Mouse (Mus musculus) midbrain, embryonic 11.5 days (tissue): Measurements from ENCODE around the gene Hacl1. TPM values are rescaled to one million over a fixed set of nuclear protein-coding genes. Genes with fewer than 3 reads are reported as not detected.

ENCODE experiments used
- ATAC-seq: fragments of 200-750 bp; cut with Nextera tagmentation; 2 replicates; pipeline ENCODE4 v1.8.0; 2017; ENCODE audit warnings: moderate TSS enrichment, moderate library complexity; ENCODE audit not compliant: low FRiP score
- DNase-seq: peaks from one replicate; pipeline ENCODE4 v3.0.0; 2015; ENCODE audit warnings: low spot score; ENCODE audit errors: missing footprints
- H3K27ac ChIP-seq: fragments of 300-500 bp; sonication (generic); 2 replicates; pipeline ENCODE4 v1.5.1; 2014; ENCODE audit warnings: low read depth, low read length
- H3K27me3 ChIP-seq: fragments of 300-500 bp; sonication (generic); 2 replicates; pipeline ENCODE4 v1.6.1; 2014; ENCODE audit warnings: mild to moderate bottlenecking, low read length, moderate library complexity, mixed read lengths; ENCODE audit not compliant: control insufficient read depth, insufficient read depth
- H3K36me3 ChIP-seq: fragments of 300-500 bp; sonication (generic); 2 replicates; pipeline ENCODE4 v1.6.1; 2014; ENCODE audit warnings: mild to moderate bottlenecking, low read length, moderate library complexity, mixed read lengths; ENCODE audit not compliant: control insufficient read depth, insufficient read depth
- H3K4me1 ChIP-seq: fragments of 300-500 bp; sonication (generic); 2 replicates; pipeline ENCODE4 v1.6.1; 2014; ENCODE audit warnings: low read length; ENCODE audit not compliant: control insufficient read depth, insufficient read depth
- H3K4me2 ChIP-seq: fragments of 300-500 bp; sonication (generic); 2 replicates; pipeline ENCODE4 v1.6.1; 2014; ENCODE audit warnings: mild to moderate bottlenecking, moderate library complexity
- H3K4me3 ChIP-seq: fragments of 300-500 bp; sonication (generic); 2 replicates; pipeline ENCODE4 v1.5.1; 2014; ENCODE audit warnings: low read depth, low read length
- H3K9ac ChIP-seq: fragments of 300-500 bp; sonication (generic); 2 replicates; pipeline ENCODE4 v1.6.1; 2014; ENCODE audit warnings: low read length
- H3K9me3 ChIP-seq: fragments of 300-500 bp; sonication (generic); 2 replicates; pipeline ENCODE4 v1.6.1; 2016; ENCODE audit warnings: low read length; ENCODE audit not compliant: control insufficient read depth
- WGBS: fragments of 180-500 bp; shearing (Covaris S2); extraction: QIAGEN DNeasy Blood & Tissue Kit; methylation state at CpG from one replicate; pipeline ENCODE4 v1.1.7; 2014; 5-methylcytosine and 5-hydroxymethylcytosine counted together
- polyA plus RNA-seq: library from polyadenylated mRNA; unstranded; fragments of >200 nt; fragmentation: Nextera tagmentation; extraction: Ambion mirVana; gene quantifications from 2 replicates; pipeline ENCODE4 v1.2.1, GENCODE M21; 2014

Hacl1 gene
- polyA plus RNA-seq, 1 experiment from 2014 or later: 9.6 TPM

- H3K27me3 ChIP-seq: no peaks in the 10 kb centered on the region
- H3K27ac ChIP-seq: no peak overlapping the region
- H3K4me1 ChIP-seq: peaks cover 16% of the 10 kb centered on the region
- DNase-seq (peak; percentile 49), ATAC-seq (no peak)
- no peak overlapping the region for H3K4me2 ChIP-seq
- 80% methylated on average over 18 of the region's 18 CpGs for WGBS
- H3K9ac ChIP-seq: no peak overlapping the region
- H3K36me3 ChIP-seq: no peaks in the 10 kb centered on the region; the same call in 1 of the 2 replicates
- no peak overlapping the region for H3K4me3 ChIP-seq
- no peaks in the 10 kb centered on the region for H3K9me3 ChIP-seq
These were observed 23.2 kb upstream of the Hacl1 start for GRCm38 (mm10) chr14:31664100-31664902.

DNA sequence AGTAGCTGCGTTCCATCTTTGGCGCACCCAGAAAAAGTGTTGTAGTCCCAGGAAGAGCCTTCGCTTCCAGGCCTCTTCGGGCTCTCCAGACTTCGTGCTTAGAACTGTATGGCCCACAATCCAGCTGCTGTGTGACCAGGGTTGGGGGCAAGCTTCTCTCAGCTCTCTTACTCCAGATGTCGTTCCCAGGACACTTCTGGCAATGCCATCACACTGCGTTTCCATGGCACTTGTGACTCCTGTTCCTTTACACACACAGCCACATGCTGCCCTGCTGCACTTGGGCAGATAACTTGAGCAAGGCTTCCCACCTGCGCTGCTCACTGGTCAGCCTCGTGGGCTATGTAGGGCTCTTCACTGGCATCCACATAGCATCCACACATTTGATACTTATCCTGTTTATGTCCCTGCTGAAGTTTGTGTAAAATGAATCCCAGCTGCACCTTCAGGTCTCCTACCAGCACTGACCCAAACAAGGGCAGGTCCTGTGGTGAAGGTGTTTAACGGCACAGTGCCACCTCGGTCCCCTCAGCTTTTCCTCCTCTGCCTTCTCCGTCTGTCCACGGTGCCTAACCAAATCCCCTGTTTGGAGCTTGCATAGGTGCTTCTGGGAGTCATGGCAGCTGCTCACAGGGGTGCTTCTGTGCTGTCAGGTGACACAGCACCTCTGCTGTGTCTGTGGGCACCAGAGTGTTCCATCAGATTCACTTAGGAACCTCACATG, 22.5 kb upstream of the Hacl1 start:
- H3K9me3 ChIP-seq: no peaks in the 10 kb centered on the region
- DNase-seq (peak; percentile 82), ATAC-seq (no peak)
- no peaks in the 10 kb centered on the region; the same call in 1 of the 2 replicates for H3K36me3 ChIP-seq
- no peak overlapping the region for H3K4me3 ChIP-seq
- H3K27ac ChIP-seq: no peak overlapping the region
- 89% methylated on average over 13 of the region's 13 CpGs for WGBS
- no peak overlapping the region for H3K9ac ChIP-seq
- peaks cover 14% of the 10 kb centered on the region for H3K4me1 ChIP-seq
- H3K27me3 ChIP-seq: no peaks in the 10 kb centered on the region
- no peak overlapping the region for H3K4me2 ChIP-seq

DNA sequence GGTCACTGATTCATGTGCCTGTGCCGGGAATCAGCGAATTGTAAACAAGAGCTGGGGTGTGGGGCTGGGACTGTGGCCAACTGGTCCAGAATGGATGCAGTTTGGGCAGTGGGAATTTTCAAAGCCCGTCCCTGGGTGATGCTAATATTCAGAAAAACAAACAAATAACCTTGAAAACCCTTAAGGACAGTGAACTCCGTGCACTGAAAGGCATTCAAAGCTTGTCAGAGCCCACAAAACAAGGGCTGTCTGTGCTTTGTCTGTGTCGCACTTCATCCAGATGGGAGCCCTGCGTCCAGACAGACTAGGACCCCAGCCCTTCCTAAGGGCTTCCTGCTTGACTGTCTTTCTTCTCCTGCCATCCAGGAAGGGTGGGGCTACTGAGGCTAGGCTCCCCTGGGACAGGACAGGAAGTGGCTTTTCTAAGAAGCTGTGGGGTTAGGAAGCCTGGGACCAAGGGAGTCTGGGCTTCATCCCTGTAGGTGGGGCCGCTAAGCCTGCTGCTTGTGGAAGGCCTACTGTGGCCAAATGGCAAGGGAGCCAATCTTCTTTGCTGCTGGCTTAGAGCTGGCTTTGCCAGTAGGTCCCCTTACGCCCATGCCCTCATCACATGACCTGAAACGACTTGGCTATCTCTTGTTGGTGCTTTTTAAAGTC, 21.6 kb upstream of the Hacl1 start:
- peak overlapping the region; percentile 82 for H3K27ac ChIP-seq
- peak overlapping the region; percentile 36 for H3K4me3 ChIP-seq
- H3K4me2 ChIP-seq: peak overlapping the region; percentile 65
- H3K36me3 ChIP-seq: no peaks in the 10 kb centered on the region; the same call in none of the 2 replicates
- peak overlapping the region; percentile 57 for H3K9ac ChIP-seq
- peaks cover 14% of the 10 kb centered on the region for H3K4me1 ChIP-seq
- no peaks in the 10 kb centered on the region for H3K9me3 ChIP-seq
- H3K27me3 ChIP-seq: no peaks in the 10 kb centered on the region
- 48% methylated on average over 9 of the region's 9 CpGs for WGBS
- ATAC-seq (peak; percentile 62), DNase-seq (peak; percentile 92)

- peak overlapping the region; percentile 36 for H3K4me3 ChIP-seq
- H3K27me3 ChIP-seq: no peaks in the 10 kb centered on the region
- H3K4me2 ChIP-seq: peak overlapping the region; percentile 65
- peak overlapping the region; percentile 57 for H3K9ac ChIP-seq
- WGBS: 14% methylated on average over 44 of the region's 44 CpGs
- ATAC-seq (peak; percentile 89), DNase-seq (peak; percentile 96)
- peak overlapping the region; percentile 82 for H3K27ac ChIP-seq
- no peaks in the 10 kb centered on the region for H3K9me3 ChIP-seq
- H3K36me3 ChIP-seq: no peaks in the 10 kb centered on the region; the same call in 1 of the 2 replicates
- H3K4me1 ChIP-seq: peaks cover 14% of the 10 kb centered on the region
These were observed 20.8 kb upstream of the Hacl1 start for GRCm38 (mm10) chr14:31661671-31662554.

GRCm38 (mm10) chr14:31660312-31661093, 19.4 kb upstream of the Hacl1 start:
- Histone ChIP-seq H3K9me3 (no peaks in the 10 kb centered on the region), H3K36me3 (no peaks in the 10 kb centered on the region; the same call in 1 of the 2 replicates), H3K4me2 (no peak overlapping the region), H3K27ac (no peak overlapping the region), H3K27me3 (no peaks in the 10 kb centered on the region), H3K4me3 (no peak overlapping the region), H3K4me1 (peaks cover 14% of the 10 kb centered on the region), H3K9ac (no peak overlapping the region)
- no peak for ATAC-seq
- DNase-seq: peak; percentile 82
- 80% methylated on average over 7 of the region's 7 CpGs for WGBS

DNA sequence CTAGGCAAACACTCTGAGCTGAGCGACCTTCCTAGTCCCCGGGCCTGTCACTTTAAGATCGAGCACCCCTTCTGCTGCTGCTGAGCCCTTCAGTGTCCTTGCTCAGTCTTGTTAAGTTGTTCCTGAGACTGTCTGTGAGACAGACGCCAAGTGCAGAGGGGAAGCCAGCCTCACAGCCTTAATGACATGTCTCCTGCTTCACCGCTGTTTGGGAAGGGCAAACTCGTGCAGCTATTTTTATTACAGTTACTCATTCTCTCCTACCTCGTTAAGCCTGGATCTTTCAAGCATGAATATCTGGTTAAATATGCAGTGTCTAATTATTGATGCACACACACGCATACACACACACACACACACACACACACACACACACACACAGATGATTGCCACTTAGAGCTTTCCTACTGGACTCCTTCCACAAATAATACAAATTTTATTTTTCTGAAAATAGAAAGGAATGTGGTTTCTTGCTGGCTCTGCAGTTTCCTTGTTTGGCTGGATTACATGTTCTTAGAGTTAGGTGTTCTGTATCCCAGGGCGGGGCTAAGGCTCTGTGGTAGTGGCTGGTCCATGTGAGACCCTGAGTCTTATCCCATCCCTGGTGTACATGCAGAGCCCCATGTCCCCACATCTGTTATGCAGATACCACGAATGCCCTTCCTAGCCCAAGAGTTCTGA, 18.6 kb upstream of the Hacl1 start:
- peaks cover 14% of the 10 kb centered on the region for H3K4me1 ChIP-seq
- no peaks in the 10 kb centered on the region; the same call in 1 of the 2 replicates for H3K36me3 ChIP-seq
- no peak overlapping the region for H3K9ac ChIP-seq
- no peaks in the 10 kb centered on the region for H3K27me3 ChIP-seq
- no peak overlapping the region for H3K27ac ChIP-seq
- DNase-seq: peak; percentile 76
- H3K4me2 ChIP-seq: no peak overlapping the region
- WGBS: 84% methylated on average over 10 of the region's 10 CpGs
- no peak overlapping the region for H3K4me3 ChIP-seq
- H3K9me3 ChIP-seq: no peaks in the 10 kb centered on the region
- ATAC-seq: no peak

DNA sequence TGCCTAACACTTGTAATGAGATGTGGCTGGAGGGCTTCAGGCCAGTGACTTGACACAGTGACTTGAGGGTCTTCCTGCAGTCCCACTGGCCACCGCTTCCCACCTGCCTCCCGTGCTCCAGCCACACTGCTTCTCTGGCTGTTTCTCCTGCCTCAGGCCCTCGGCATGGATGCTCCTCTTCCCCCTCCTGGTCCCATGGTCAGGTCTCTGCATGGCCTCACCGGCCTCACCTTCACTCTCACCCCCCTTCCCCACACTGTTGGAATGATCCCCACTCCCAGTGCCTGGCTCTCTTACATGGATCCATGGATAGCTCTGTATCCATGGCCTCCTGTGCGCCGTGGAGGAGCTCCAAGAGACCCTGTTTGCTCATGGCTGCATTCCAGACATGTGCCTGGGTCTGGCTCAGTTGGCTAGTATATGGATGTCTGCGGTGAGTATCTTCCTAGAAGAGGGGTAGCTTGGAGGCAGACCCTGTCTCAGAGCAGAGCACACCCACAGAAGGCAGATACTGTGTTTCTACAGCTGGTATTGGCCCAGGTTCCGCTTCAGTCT, 17.1 kb upstream of the Hacl1 start:
- H3K27ac ChIP-seq: no peak overlapping the region
- H3K9ac ChIP-seq: no peak overlapping the region
- H3K9me3 ChIP-seq: no peaks in the 10 kb centered on the region
- DNase-seq: peak; percentile 80
- H3K4me3 ChIP-seq: no peak overlapping the region
- ATAC-seq: no peak
- H3K27me3 ChIP-seq: no peaks in the 10 kb centered on the region
- H3K36me3 ChIP-seq: no peaks in the 10 kb centered on the region; the same call in 1 of the 2 replicates
- no peak overlapping the region for H3K4me2 ChIP-seq
- H3K4me1 ChIP-seq: peaks cover 14% of the 10 kb centered on the region
- WGBS: 95% methylated on average over 8 of the region's 8 CpGs
